Mouse (Mus musculus) kidney, adult 2 months (tissue): Measurements from ENCODE around the gene Rae1.

Source experiments
- CTCF ChIP-seq: fragments of 200-500 bp; conservative IDR thresholded peaks from 2 replicates; pipeline ENCODE4 v1.5.1; 2011; ENCODE audit warnings: low read depth, mild to moderate bottlenecking, control low read depth, low read length, moderate library complexity, mixed read lengths; ENCODE audit not compliant: insufficient read depth, insufficient read length
- POLR2A ChIP-seq: fragments of 200-500 bp; IDR thresholded peaks from one replicate; pipeline ENCODE4 v1.6.1; 2011; ENCODE audit warnings: low read depth, low read length, control low read depth

DNA sequence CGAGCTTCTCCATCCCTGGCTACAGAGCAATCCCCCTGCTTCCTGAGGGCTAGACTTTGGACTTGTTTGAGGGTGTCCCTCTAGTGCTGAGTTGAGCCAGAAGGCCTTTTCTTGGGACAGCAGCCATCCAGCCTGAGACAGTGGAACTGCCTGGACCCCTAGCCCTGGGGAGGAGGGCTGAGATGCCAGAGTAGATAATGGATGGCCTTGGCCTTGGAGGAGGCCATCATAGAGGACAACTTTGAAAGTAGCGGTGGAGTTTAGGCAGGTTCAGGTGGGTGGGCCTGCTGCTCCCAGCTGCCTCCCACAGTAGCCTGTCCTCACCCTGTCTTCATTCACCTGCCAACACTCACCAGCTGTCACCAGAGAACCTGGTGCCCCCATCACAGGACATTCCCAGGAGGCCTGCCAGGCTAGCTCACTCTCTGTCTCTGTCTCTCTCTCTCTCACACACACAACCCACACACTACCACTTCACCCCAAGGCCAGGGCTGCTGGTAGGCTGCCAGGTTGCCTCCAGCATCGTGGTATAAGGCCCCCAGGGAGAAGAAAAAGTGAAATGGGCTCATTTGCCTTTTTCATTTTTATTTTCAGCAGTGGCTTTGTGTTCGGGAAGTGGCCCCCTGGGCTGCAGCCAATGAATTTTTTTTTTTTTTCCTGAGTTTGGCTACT lies 28.0 kb downstream of the Rae1 start:
- no peak for TF ChIP-seq POLR2A
- no peak for TF ChIP-seq CTCF
